26 mouse cellular contexts compared by ENCODE assay signal in the genomic region with DNA sequence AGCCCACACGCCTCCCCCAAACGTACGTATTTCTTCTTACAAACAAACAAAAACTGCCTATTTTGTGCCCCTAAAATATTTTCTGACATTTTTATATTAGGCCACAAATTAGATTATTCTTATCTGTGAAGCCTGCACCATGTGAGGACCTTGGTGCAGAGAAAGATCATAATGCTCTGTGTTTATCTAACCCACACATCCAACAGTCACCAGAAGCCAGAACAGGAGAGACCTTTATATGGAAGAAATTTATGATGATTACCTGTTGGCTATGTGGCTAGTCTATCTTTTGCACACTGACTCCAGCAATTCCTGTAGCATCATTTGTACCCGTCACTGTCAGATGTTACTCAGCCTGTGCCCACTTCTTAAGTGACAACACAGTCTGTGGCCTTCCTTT.
A peak's percentile ranks its signal among the peaks of the same experiment; 100 is the strongest.
DNase-seq lines count a peak whose midpoint lies in the region; ATAC-seq and TF ChIP-seq lines count a peak whose summit lies in the region.
"Had no signal": no experiment of that assay in that cellular context is flagged by ENCODE, and none has a peak within 500 bp of the region (broad histone marks: within the 10 kb centered on the region; RNA-seq: fewer than 3 reads in every experiment).

No protein-coding gene starts in this region.

- no peak for TF ChIP-seq CTCF in heart, adult 2 months (IDR thresholded peaks at IDR 0.05)
- TF ChIP-seq CTCF in cortical plate, adult 2 months (IDR thresholded peaks at IDR 0.05; ENCODE audit: extremely low read depth, insufficient read depth, low read length): no peak
- no peak for TF ChIP-seq CTCF in liver, postnatal 0 days (IDR thresholded peaks at IDR 0.05; ENCODE audit: low read depth)

- no peak overlapping the region for H3K4me2 ChIP-seq in heart, embryonic 12.5 days
- H3K4me2 ChIP-seq in liver, embryonic 13.5 days: no peak overlapping the region
- no peak overlapping the region for H3K4me2 ChIP-seq in liver, postnatal 0 days (ENCODE audit: low read depth, low read length)
- H3K4me2 ChIP-seq: embryonic facial prominence, embryonic 12.5 days; forebrain, embryonic 13.5 days; heart, embryonic 15.5 days; hindbrain, embryonic 14.5 days had no signal

- intact Hi-C loops in heart, adult 2 months (cut with DNase I): no loop called here
- intact Hi-C loops in heart, postnatal 10 days (cut with DNase I): no loop called here

- peaks cover 19% of the 10 kb centered on the region for H3K36me3 ChIP-seq in heart, embryonic 12.5 days
- no peaks in the 10 kb centered on the region for H3K36me3 ChIP-seq in heart, adult 2 months (ENCODE audit: control insufficient read depth, insufficient read depth, low read length)
- no peaks in the 10 kb centered on the region for H3K36me3 ChIP-seq in liver, embryonic 13.5 days
- H3K36me3 ChIP-seq in liver, postnatal 0 days (replicated peaks; ENCODE audit: insufficient read depth, low read length): no peaks in the 10 kb centered on the region
- H3K36me3 ChIP-seq: G1E had no signal

- H3K9me3 ChIP-seq in heart, embryonic 12.5 days (replicated peaks): no peaks in the 10 kb centered on the region
- H3K9me3 ChIP-seq in liver, embryonic 13.5 days (replicated peaks): no peaks in the 10 kb centered on the region
- no peaks in the 10 kb centered on the region for H3K9me3 ChIP-seq in liver, postnatal 0 days (ENCODE audit: low read length)
- H3K9me3 ChIP-seq: embryonic facial prominence, embryonic 12.5 days; forebrain, embryonic 13.5 days; G1E; heart, embryonic 10.5 days; heart, embryonic 15.5 days; hindbrain, embryonic 10.5 days had no signal

- no peaks in the 10 kb centered on the region for H3K79me2 ChIP-seq in heart, adult 2 months (replicated peaks; ENCODE audit: control insufficient read depth, insufficient read depth, low read length)

- no peak for TF ChIP-seq POLR2A in heart, adult 2 months (IDR thresholded peaks at IDR 0.05; ENCODE audit: insufficient read depth, low read depth, low read length)
- TF ChIP-seq POLR2A in cortical plate, adult 2 months (IDR thresholded peaks at IDR 0.05; ENCODE audit: extremely low read depth, insufficient read depth, low read length): no peak

- 0 out of 2 replicates have a peak, but pooled peaks cover 5% of the 10 kb centered on the region for H3K4me1 ChIP-seq in heart, embryonic 12.5 days (replicated peaks)
- no peaks in the 10 kb centered on the region for H3K4me1 ChIP-seq in heart, adult 2 months (ENCODE audit: control insufficient read depth, insufficient read depth, low read length)
- H3K4me1 ChIP-seq in cortical plate, adult 2 months (ENCODE audit: control insufficient read depth, insufficient read depth, low read length): no peaks in the 10 kb centered on the region; the same call in 1 of the 2 replicates
- peaks cover 40% of the 10 kb centered on the region for H3K4me1 ChIP-seq in liver, embryonic 13.5 days (replicated peaks)
- H3K4me1 ChIP-seq in liver, postnatal 0 days (ENCODE audit: insufficient read depth): no peaks in the 10 kb centered on the region
- H3K4me1 ChIP-seq: embryonic facial prominence, embryonic 12.5 days; forebrain, embryonic 13.5 days; hindbrain, embryonic 10.5 days had no signal

- no peak for TF ChIP-seq EP300 in heart, adult 2 months (IDR thresholded peaks at IDR 0.05; ENCODE audit: insufficient read depth, low read depth, low read length)
- TF ChIP-seq EP300 in liver, postnatal 0 days (IDR thresholded peaks at IDR 0.05; ENCODE audit: low read depth): peak; percentile 83

- H3K9ac ChIP-seq in heart, embryonic 12.5 days: no peak overlapping the region
- H3K9ac ChIP-seq in heart, adult 2 months (ENCODE audit: low read depth, low read length): no peak overlapping the region
- no peak overlapping the region for H3K9ac ChIP-seq in liver, embryonic 13.5 days
- no peak overlapping the region for H3K9ac ChIP-seq in liver, postnatal 0 days (replicated peaks)
- H3K9ac ChIP-seq: embryonic facial prominence, embryonic 12.5 days; forebrain, embryonic 13.5 days; forebrain, postnatal 0 days; heart, embryonic 15.5 days; hindbrain, embryonic 14.5 days had no signal

- peak overlapping the region; percentile 51; the same call in 1 of the 2 replicates for H3K27ac ChIP-seq in heart, embryonic 12.5 days (ENCODE audit: poor library complexity, severe bottlenecking)
- H3K27ac ChIP-seq in heart, adult 2 months: no peak overlapping the region
- peak overlapping the region; percentile 77 for H3K27ac ChIP-seq in cortical plate, adult 2 months (ENCODE audit: insufficient read depth, low read length)
- peak overlapping the region; percentile 55 for H3K27ac ChIP-seq in liver, embryonic 13.5 days
- H3K27ac ChIP-seq in liver, postnatal 0 days (ENCODE audit: low read depth): no peak overlapping the region
- H3K27ac ChIP-seq: embryonic facial prominence, embryonic 12.5 days; forebrain, embryonic 13.5 days; heart, embryonic 10.5 days; heart, embryonic 15.5 days; hindbrain, embryonic 10.5 days; hindbrain, embryonic 14.5 days had no signal

- no peak for DNase-seq in heart, adult 2 months
- DNase-seq in liver, embryonic 13.5 days: no peak
- no peak for DNase-seq in liver, postnatal 0 days
- no peak for DNase-seq in heart, postnatal 10 days
- DNase-seq in layer of hippocampus, postnatal 36 days: no peak
- no peak for DNase-seq in gastrocnemius, postnatal 25 days
- DNase-seq: adrenal gland, postnatal 14 days; B cell, adult 2 months; cerebellum, adult 18-20 months; cerebellum, adult 9-11 months; cerebellum, postnatal 36 days; forebrain, postnatal 0 days; gastrocnemius, postnatal 14 days; heart, adult 11 months had no signal

- 90% methylated on average over 4 of the region's 4 CpGs for WGBS in heart, embryonic 12.5 days
- over 99% methylated on average over 4 of the region's 4 CpGs for WGBS in heart, adult 2 months
- 59% methylated on average over 4 of the region's 4 CpGs for WGBS in liver, embryonic 13.5 days (ENCODE audit: insufficient replicate concordance)
- WGBS in liver, postnatal 0 days (ENCODE audit: insufficient replicate concordance): 70% methylated on average over 4 of the region's 4 CpGs

- H3K4me3 ChIP-seq in heart, embryonic 12.5 days: no peak overlapping the region
- no peak overlapping the region for H3K4me3 ChIP-seq in heart, adult 2 months
- no peak overlapping the region for H3K4me3 ChIP-seq in cortical plate, adult 2 months (ENCODE audit: insufficient read depth, low read length)
- H3K4me3 ChIP-seq in liver, embryonic 13.5 days (replicated peaks): no peak overlapping the region
- H3K4me3 ChIP-seq in liver, postnatal 0 days (ENCODE audit: low read depth, low read length): no peak overlapping the region
- H3K4me3 ChIP-seq: embryonic facial prominence, embryonic 12.5 days; forebrain, embryonic 13.5 days; heart, embryonic 10.5 days; heart, embryonic 15.5 days; hindbrain, embryonic 10.5 days had no signal

- no peaks in the 10 kb centered on the region for H3K27me3 ChIP-seq in heart, embryonic 12.5 days (replicated peaks)
- H3K27me3 ChIP-seq in heart, adult 2 months (ENCODE audit: control insufficient read depth, insufficient read depth, low read length): no peaks in the 10 kb centered on the region
- H3K27me3 ChIP-seq in liver, embryonic 13.5 days: no peaks in the 10 kb centered on the region
- no peaks in the 10 kb centered on the region for H3K27me3 ChIP-seq in liver, postnatal 0 days (ENCODE audit: insufficient read depth, low read length)
- H3K27me3 ChIP-seq: embryonic facial prominence, embryonic 12.5 days; forebrain, embryonic 13.5 days; heart, embryonic 15.5 days; Patski had no signal

- ATAC-seq in heart, embryonic 12.5 days (ENCODE audit: insufficient number of reproducible peaks, low FRiP score): no peak
- ATAC-seq in liver, embryonic 13.5 days (ENCODE audit: low read depth): peak; percentile 79
- peak; percentile 49 for ATAC-seq in liver, postnatal 0 days
- ATAC-seq: activated CD4-positive, CD25-positive, alpha-beta regulatory T cell, adult 4 months; CD4-positive, CD25-positive, alpha-beta regulatory T cell, adult 4 months; forebrain, embryonic 13.5 days; forebrain, postnatal 0 days; Patski had no signal

Comparison
In these comparisons a context has a peak if more than half of its experiments do, and no peak if none do; other contexts are left out.
1. H3K27ac ChIP-seq: peak in heart, embryonic 12.5 days (single experiment), cortical plate, adult 2 months (single experiment) and liver, embryonic 13.5 days (single experiment); none in heart, adult 2 months (single experiment) and liver, postnatal 0 days (single experiment).